Mouse (Mus musculus) hindbrain, embryonic 12.5 days (tissue): ENCODE results near the gene Arhgef15. TPM values are rescaled to one million over a fixed set of nuclear protein-coding genes. Genes with fewer than 3 reads are reported as not detected.
A peak's percentile ranks its signal among the peaks of the same experiment; 100 is the strongest.
"Not testable (repeated sequence)": the region's sequence is repeated elsewhere in the genome, so short reads cannot be mapped to it uniquely, and the experiment has no call there.

ENCODE experiments used
- ATAC-seq: fragments of 200-750 bp; cut with Nextera tagmentation; 2 replicates; pipeline ENCODE4 v1.8.0; 2017; ENCODE audit warnings: moderate TSS enrichment; ENCODE audit not compliant: low FRiP score
- H3K27ac ChIP-seq: fragments of 300-500 bp; sonication (generic); 2 replicates; pipeline ENCODE4 v1.5.1; 2016; ENCODE audit warnings: mild to moderate bottlenecking
- H3K27me3 ChIP-seq: fragments of 300-500 bp; sonication (generic); 2 replicates; pipeline ENCODE4 v1.6.1; 2016; ENCODE audit warnings: mild to moderate bottlenecking
- H3K36me3 ChIP-seq: fragments of 300-500 bp; sonication (generic); 2 replicates; pipeline ENCODE4 v1.6.1; 2016; ENCODE audit warnings: mild to moderate bottlenecking
- H3K4me1 ChIP-seq: fragments of 300-500 bp; sonication (generic); 2 replicates; pipeline ENCODE4 v1.6.1; 2016
- H3K4me2 ChIP-seq: fragments of 300-500 bp; sonication (generic); replicated peaks from 2 replicates; pipeline ENCODE4 v1.6.1; 2016; ENCODE audit warnings: mild to moderate bottlenecking
- H3K4me3 ChIP-seq: fragments of 300-500 bp; sonication (generic); 2 replicates; pipeline ENCODE4 v1.5.1; 2016; ENCODE audit warnings: mild to moderate bottlenecking
- H3K9ac ChIP-seq: fragments of 300-500 bp; sonication (generic); 2 replicates; pipeline ENCODE4 v1.6.1; 2016; ENCODE audit warnings: mild to moderate bottlenecking, moderate library complexity
- H3K9me3 ChIP-seq: fragments of 300-500 bp; sonication (generic); replicated peaks from 2 replicates; pipeline ENCODE4 v1.6.1; 2016; ENCODE audit warnings: mild to moderate bottlenecking
- WGBS: fragments of 180-500 bp; shearing (Covaris S2); methylation state at CpG from one replicate; pipeline ENCODE4 v1.1.7; 2016; 5-methylcytosine and 5-hydroxymethylcytosine counted together
- polyA plus RNA-seq: library from polyadenylated mRNA; unstranded; fragments of >200 nt; fragmentation: Nextera tagmentation; extraction: Ambion mirVana; gene quantifications from 2 replicates; pipeline ENCODE4 v1.2.1, GENCODE M21; 2016

Arhgef15 gene
- polyA plus RNA-seq, 1 experiment from 2014 or later = 8.5 TPM

- Histone ChIP-seq H3K4me2 (peak overlapping the region; percentile 61), H3K4me3 (peak overlapping the region; percentile 46), H3K9ac (peak overlapping the region; percentile 67), H3K36me3 (no peaks in the 10 kb centered on the region), H3K4me1 (peaks cover 6% of the 10 kb centered on the region), H3K27me3 (no peaks in the 10 kb centered on the region), H3K9me3 (no peaks in the 10 kb centered on the region), H3K27ac (no peak overlapping the region)
- WGBS = 67% methylated on average over 4 of the region's 4 CpGs
- no peak for ATAC-seq
Observed at GRCm38 (mm10) chr11:68940516-68940915, 16.8 kb downstream of the Arhgef15 start.

- peak overlapping the region; percentile 61 for H3K4me2 ChIP-seq
- ATAC-seq = peak; percentile 98
- H3K4me3 ChIP-seq = peak overlapping the region; percentile 46
- no peaks in the 10 kb centered on the region for H3K27me3 ChIP-seq
- H3K27ac ChIP-seq = peak overlapping the region; percentile 70
- H3K36me3 ChIP-seq = no peaks in the 10 kb centered on the region
- WGBS = 3% methylated on average over 16 of the region's 16 CpGs
- H3K9me3 ChIP-seq = no peaks in the 10 kb centered on the region
- peak overlapping the region; percentile 67 for H3K9ac ChIP-seq
- H3K4me1 ChIP-seq = peaks cover 6% of the 10 kb centered on the region
Observed at GRCm38 (mm10) chr11:68939451-68940304, 17.6 kb downstream of the Arhgef15 start.

DNA sequence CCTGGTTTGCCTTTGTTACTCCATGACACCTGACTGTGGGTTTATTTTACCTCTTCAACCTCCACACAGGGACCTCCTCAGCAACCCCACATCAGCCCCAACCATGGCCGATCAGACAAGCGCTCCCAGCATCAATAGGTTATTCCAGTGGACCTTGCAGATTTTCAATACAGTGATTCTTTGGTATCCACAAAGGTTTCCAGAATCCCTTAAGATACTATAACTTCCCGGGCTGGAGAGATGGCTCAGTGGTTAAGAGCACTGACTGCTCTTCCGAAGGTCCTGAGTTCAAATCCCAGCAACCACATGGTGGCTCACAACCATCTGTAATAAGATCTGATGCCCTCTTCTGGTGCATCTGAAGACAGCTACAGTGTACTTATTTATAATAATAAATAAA lies 20.3 kb downstream of the Arhgef15 start:
- WGBS = 84% methylated on average over 4 of the region's 4 CpGs
- H3K9me3 ChIP-seq, H3K27me3 ChIP-seq, ATAC-seq, H3K4me2 ChIP-seq, H3K36me3 ChIP-seq, H3K9ac ChIP-seq, H3K4me3 ChIP-seq, H3K27ac ChIP-seq, H3K4me1 ChIP-seq: not testable (repeated sequence)

DNA sequence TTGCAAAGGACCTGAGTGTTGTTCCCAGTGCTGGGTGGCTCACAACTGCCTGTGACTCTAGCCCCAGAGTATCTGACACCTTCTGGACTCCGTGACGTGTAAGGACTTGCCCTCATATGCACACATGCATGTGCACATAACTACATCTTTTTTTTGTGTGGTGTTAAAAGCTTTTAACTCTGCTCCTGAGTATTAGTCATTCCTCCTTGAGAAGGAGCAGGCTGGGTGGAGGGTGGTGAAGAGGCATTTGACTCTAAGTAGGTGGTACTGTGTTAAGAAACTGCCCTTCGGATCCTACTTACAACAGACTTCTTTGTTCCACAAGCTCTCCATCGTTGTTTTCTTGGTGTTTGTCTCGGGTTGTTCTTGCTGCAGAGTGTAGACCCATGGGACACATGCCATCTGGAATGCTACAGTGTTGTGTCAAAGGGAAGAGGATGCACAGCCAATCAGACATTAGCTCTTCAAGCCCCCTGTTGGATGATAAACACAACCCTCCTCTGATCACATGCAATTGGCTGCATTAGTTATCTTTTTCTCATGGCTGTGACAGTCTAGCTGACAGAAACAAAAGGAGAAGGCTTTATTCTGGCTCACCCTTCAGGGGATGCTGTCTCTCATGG lies 23.3 kb downstream of the Arhgef15 start:
- ATAC-seq = no peak
- no peak overlapping the region for H3K9ac ChIP-seq
- no peaks in the 10 kb centered on the region for H3K36me3 ChIP-seq
- no peaks in the 10 kb centered on the region for H3K9me3 ChIP-seq
- no peaks in the 10 kb centered on the region for H3K27me3 ChIP-seq
- WGBS = 76% methylated on average over 5 of the region's 5 CpGs
- no peak overlapping the region for H3K4me2 ChIP-seq
- 0 out of 2 replicates have a peak, but pooled peaks cover 3% of the 10 kb centered on the region for H3K4me1 ChIP-seq
- H3K27ac ChIP-seq = peak overlapping the region; percentile 18; the same call in 1 of the 2 replicates
- no peak overlapping the region for H3K4me3 ChIP-seq

DNA sequence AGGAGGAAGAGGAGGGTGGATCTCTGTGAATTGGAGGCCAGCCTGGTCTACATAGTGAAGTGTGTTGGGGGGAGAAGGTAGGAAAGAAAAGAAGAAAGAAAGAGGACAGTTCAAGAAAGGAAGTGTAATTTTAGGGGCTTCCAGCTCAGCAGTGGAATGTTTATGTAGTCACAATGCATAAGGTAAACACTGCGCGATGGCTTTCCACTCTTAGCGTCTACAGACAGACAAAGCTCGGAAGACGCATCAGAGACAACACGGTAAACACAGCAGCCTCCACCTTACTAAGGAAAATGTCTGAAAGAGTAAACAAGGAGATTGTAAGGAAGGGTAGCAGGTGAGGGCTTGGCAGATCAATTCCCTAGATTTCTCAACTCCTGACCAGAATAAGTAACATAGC lies 27.3 kb downstream of the Arhgef15 start:
- H3K4me1 ChIP-seq = 0 out of 2 replicates have a peak, but pooled peaks cover 3% of the 10 kb centered on the region
- no peak overlapping the region for H3K9ac ChIP-seq
- H3K36me3 ChIP-seq = no peaks in the 10 kb centered on the region
- H3K27me3 ChIP-seq = no peaks in the 10 kb centered on the region
- 86% methylated on average over 6 of the region's 6 CpGs for WGBS
- no peaks in the 10 kb centered on the region for H3K9me3 ChIP-seq
- ATAC-seq = no peak
- no peak overlapping the region for H3K4me2 ChIP-seq
- no peak overlapping the region for H3K27ac ChIP-seq
- no peak overlapping the region for H3K4me3 ChIP-seq

DNA sequence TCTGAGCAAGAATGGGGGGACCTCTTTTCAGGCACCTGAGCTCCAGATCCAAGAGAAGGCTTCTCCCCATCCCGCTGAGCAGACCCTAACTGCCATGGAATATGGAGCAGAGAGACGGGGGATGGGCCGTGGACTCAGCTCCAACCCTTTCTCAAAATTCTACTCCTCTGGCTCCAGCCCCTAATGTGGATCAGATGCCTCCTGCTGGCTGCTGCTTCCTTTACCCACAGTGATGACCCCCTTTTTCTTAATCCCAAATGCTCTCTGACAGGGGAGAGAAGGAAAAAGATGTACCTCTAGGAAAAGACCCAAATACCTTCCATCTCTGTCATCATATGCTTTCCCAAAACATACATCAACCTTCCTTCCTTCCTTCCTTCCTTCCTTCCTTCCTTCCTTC lies 30.3 kb downstream of the Arhgef15 start, which contains the start of gene Odf4:
Gene Odf4 (minus strand): TSS at position 101 of the 400 bp plus-strand sequence.
- no peak within 1 kb of the TSS for H3K27ac ChIP-seq
- H3K4me3 ChIP-seq = no peak within 1 kb of the TSS
- no peak within 1 kb of the TSS for H3K4me2 ChIP-seq
- no peaks in the 10 kb centered on the region for H3K36me3 ChIP-seq
- no peaks in the 10 kb centered on the region for H3K4me1 ChIP-seq
- WGBS = 73% methylated on average over 3 of the region's 3 CpGs
- no peak within 1 kb of the TSS for H3K9ac ChIP-seq
- no peaks in the 10 kb centered on the region for H3K9me3 ChIP-seq
- no peak for ATAC-seq
- H3K27me3 ChIP-seq = no peaks in the 10 kb centered on the region

- WGBS = 91% methylated on average over 2 of the region's 2 CpGs
- Histone ChIP-seq H3K36me3 (no peaks in the 10 kb centered on the region), H3K4me2 (no peak overlapping the region), H3K4me3 (no peak overlapping the region), H3K27ac (no peak overlapping the region), H3K9ac (no peak overlapping the region), H3K27me3 (no peaks in the 10 kb centered on the region), H3K9me3 (no peaks in the 10 kb centered on the region), H3K4me1 (no peaks in the 10 kb centered on the region)
- no peak for ATAC-seq
Observed at GRCm38 (mm10) chr11:68924749-68925148, 32.5 kb downstream of the Arhgef15 start.

- H3K9ac ChIP-seq = no peak overlapping the region
- H3K27me3 ChIP-seq = no peaks in the 10 kb centered on the region
- no peak overlapping the region for H3K4me3 ChIP-seq
- ATAC-seq = no peak
- no peaks in the 10 kb centered on the region for H3K9me3 ChIP-seq
- 64% methylated on average over 3 of the region's 3 CpGs for WGBS
- no peak overlapping the region for H3K4me2 ChIP-seq
- no peak overlapping the region for H3K27ac ChIP-seq
- no peaks in the 10 kb centered on the region for H3K36me3 ChIP-seq
- H3K4me1 ChIP-seq = no peaks in the 10 kb centered on the region
Observed at GRCm38 (mm10) chr11:68923191-68923590, 34.1 kb downstream of the Arhgef15 start.

- Histone ChIP-seq H3K9me3 (no peaks in the 10 kb centered on the region), H3K36me3 (no peaks in the 10 kb centered on the region), H3K9ac (no peak overlapping the region), H3K4me2 (no peak overlapping the region), H3K4me1 (no peaks in the 10 kb centered on the region), H3K4me3 (no peak overlapping the region), H3K27me3 (no peaks in the 10 kb centered on the region), H3K27ac (no peak overlapping the region)
- WGBS = 95% methylated on average over 4 of the region's 4 CpGs
- ATAC-seq = no peak
Observed at GRCm38 (mm10) chr11:68914566-68914965, 42.7 kb downstream of the Arhgef15 start.

DNA sequence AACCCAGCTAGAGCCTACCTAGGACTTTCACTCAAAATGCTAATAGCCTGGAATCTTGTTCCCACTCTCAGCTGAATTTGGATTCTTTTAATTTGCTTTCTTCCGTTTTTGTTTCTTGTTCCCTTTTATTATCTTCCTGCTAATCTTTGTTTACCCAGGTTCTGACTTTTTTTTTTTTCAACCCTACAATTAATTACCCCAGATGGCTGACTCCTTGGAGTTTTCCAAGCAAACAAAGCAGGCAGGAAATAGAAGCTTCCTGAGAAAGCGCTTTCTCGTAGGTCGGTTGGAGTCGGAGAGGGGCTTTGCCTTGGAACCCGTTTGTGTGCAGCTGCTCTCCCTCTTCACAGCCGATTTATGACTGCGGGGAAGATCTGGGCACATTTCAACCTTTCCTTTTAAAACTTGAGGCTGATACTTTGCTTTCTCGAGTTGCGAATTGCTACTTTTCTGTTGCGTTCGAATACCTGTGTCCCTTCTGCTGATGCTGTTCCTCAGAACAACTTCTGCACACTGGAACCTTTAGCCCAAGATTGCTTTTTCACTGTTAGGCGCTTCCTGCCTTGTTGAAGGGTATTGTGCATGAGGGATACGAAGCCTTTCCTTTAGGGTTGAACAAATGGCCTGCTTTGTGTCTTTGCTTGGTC lies 45.6 kb downstream of the Arhgef15 start:
- Histone ChIP-seq H3K27ac (no peak overlapping the region), H3K4me3 (no peak overlapping the region), H3K36me3 (peaks cover 4% of the 10 kb centered on the region; the same call in 1 of the 2 replicates), H3K27me3 (no peaks in the 10 kb centered on the region), H3K4me2 (no peak overlapping the region), H3K9me3 (no peaks in the 10 kb centered on the region), H3K4me1 (no peaks in the 10 kb centered on the region), H3K9ac (no peak overlapping the region)
- WGBS = 66% methylated on average over 14 of the region's 14 CpGs
- ATAC-seq = no peak

GRCm38 (mm10) chr11:68908846-68909503 lies 48.3 kb downstream of the Arhgef15 start:
- Histone ChIP-seq H3K4me3 (no peak overlapping the region), H3K4me2 (no peak overlapping the region), H3K27ac (no peak overlapping the region), H3K36me3 (peaks cover 31% of the 10 kb centered on the region), H3K9me3 (no peaks in the 10 kb centered on the region), H3K27me3 (no peaks in the 10 kb centered on the region), H3K4me1 (no peaks in the 10 kb centered on the region), H3K9ac (no peak overlapping the region)
- ATAC-seq = no peak
- 53% methylated on average over 7 of the region's 7 CpGs for WGBS

DNA sequence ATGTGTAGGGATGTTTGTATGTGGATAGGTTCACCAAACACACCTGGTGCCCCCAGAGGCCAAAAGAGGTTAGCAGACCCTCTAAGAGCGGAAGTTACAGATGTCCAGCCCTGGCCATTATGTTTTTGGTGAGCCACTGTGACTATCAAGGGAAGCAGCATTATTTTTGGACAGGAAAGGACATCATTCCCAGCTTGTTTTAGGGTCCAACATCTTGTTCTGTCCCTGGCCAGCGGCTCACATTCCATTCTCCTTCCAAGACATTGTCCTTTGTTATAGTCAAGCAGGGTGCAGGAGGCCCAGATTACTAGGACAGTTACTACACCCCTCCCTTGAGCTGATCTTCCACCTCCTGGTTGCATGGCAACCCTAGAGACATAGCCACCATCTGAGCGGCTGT lies 50.0 kb downstream of the Arhgef15 start:
- Histone ChIP-seq H3K4me3 (no peak overlapping the region), H3K9ac (no peak overlapping the region), H3K4me2 (no peak overlapping the region), H3K4me1 (peaks cover 4% of the 10 kb centered on the region), H3K27me3 (no peaks in the 10 kb centered on the region), H3K36me3 (peaks cover 42% of the 10 kb centered on the region), H3K27ac (no peak overlapping the region), H3K9me3 (no peaks in the 10 kb centered on the region)
- 77% methylated on average over 3 of the region's 3 CpGs for WGBS
- no peak for ATAC-seq
